ENCODE assay signal across 20 mouse cellular contexts in the genomic region with DNA sequence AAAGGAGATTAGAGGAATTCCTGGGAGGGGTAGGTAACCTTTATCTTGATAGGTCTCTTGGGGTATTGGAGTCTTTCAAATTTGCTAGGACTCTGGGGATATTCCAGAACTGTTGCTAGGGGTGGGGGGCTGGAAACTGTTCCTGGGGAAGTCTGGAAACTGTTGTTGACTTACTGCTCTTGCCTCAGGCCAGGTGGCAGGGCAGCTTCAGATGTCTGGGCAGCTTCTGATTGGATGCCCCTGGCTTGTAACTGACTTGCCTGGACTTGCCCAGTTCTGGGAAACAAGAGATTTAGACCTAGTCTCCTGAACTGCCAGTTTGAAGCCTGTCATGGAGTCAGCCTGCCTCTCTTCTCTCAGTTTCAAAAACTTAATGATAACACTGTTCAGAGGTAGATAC.
DNase-seq lines count a peak whose midpoint lies in the region; ATAC-seq and TF ChIP-seq lines count a peak whose summit lies in the region.
"Had no signal": no experiment of that assay in that cellular context is flagged by ENCODE, and none has a peak within 500 bp of the region (broad histone marks: within the 10 kb centered on the region; RNA-seq: fewer than 3 reads in every experiment).

No protein-coding gene starts in this region.

- H3K9ac ChIP-seq in ES-Bruce4 (ENCODE audit: low read depth, poor library complexity, severe bottlenecking) = no peak overlapping the region
- no peak overlapping the region for H3K9ac ChIP-seq in ES-E14 (ENCODE audit: insufficient read depth, low read depth, low read length, poor library complexity, severe bottlenecking)
- H3K9ac ChIP-seq: embryonic facial prominence, embryonic 12.5 days; forebrain, embryonic 13.5 days; forebrain, embryonic 15.5 days; forebrain, postnatal 0 days had no signal

- H3K9me3 ChIP-seq in ES-Bruce4 (replicated peaks; ENCODE audit: control insufficient read depth, insufficient read depth, low read length, poor library complexity, severe bottlenecking) (no peaks in the 10 kb centered on the region; the same call in 1 of the 2 replicates), ES-E14 (ENCODE audit: control insufficient read depth, insufficient read depth, low read depth, low read length) (no peaks in the 10 kb centered on the region)
- H3K9me3 ChIP-seq in embryonic facial prominence, embryonic 10.5 days = no peaks in the 10 kb centered on the region
- H3K9me3 ChIP-seq: embryonic facial prominence, embryonic 12.5 days; forebrain, embryonic 13.5 days; forebrain, embryonic 15.5 days had no signal

- TF ChIP-seq POLR2A in ES-Bruce4 (IDR thresholded peaks at IDR 0.05; ENCODE audit: insufficient read depth, low read length) = no peak

- peak overlapping the region; percentile 4 for H3K27ac ChIP-seq in ES-Bruce4 (ENCODE audit: insufficient read depth, low read length)
- H3K27ac ChIP-seq in ES-E14 (ENCODE audit: insufficient read depth, low read depth, low read length, poor library complexity, severe bottlenecking) = peak overlapping the region; percentile 56; the same call in 1 of the 2 replicates
- no peak overlapping the region for H3K27ac ChIP-seq in embryonic facial prominence, embryonic 10.5 days (replicated peaks)
- H3K27ac ChIP-seq: embryonic facial prominence, embryonic 12.5 days; forebrain, embryonic 13.5 days; forebrain, embryonic 15.5 days had no signal

- H3K27me3 ChIP-seq in ES-Bruce4 (ENCODE audit: control insufficient read depth, insufficient read depth, low read length, poor library complexity, severe bottlenecking) = no peaks in the 10 kb centered on the region
- H3K27me3 ChIP-seq in embryonic facial prominence, embryonic 10.5 days (replicated peaks; ENCODE audit: low read depth, poor library complexity, severe bottlenecking) = no peaks in the 10 kb centered on the region
- H3K27me3 ChIP-seq: embryonic facial prominence, embryonic 12.5 days; forebrain, embryonic 13.5 days; forebrain, embryonic 15.5 days had no signal

- no peak for TF ChIP-seq CTCF in ES-Bruce4 (IDR thresholded peaks at IDR 0.05; ENCODE audit: low read depth, low read length)

- no peaks in the 10 kb centered on the region for H3K4me1 ChIP-seq in ES-Bruce4 (ENCODE audit: control insufficient read depth, insufficient read depth, low read length)
- H3K4me1 ChIP-seq in ES-E14 (ENCODE audit: control insufficient read depth in 2 of 2, insufficient read depth in 2 of 2, low read length in 2 of 2, poor library complexity in 1 of 2) = no peaks in the 10 kb centered on the region; a peak in 1 of 4 replicates
- H3K4me1 ChIP-seq in embryonic facial prominence, embryonic 10.5 days = no peaks in the 10 kb centered on the region
- H3K4me1 ChIP-seq: embryonic facial prominence, embryonic 12.5 days; forebrain, embryonic 13.5 days; forebrain, embryonic 15.5 days had no signal

- no peak overlapping the region for H3K4me3 ChIP-seq in ES-Bruce4 (ENCODE audit: low read depth, low read length)
- no peak overlapping the region for H3K4me3 ChIP-seq in ES-E14 (ENCODE audit: insufficient read depth in 1 of 2, low read depth in 1 of 2, low read length in 2 of 2, poor library complexity in 1 of 2, severe bottlenecking in 1 of 2)
- no peak overlapping the region for H3K4me3 ChIP-seq in embryonic facial prominence, embryonic 10.5 days
- H3K4me3 ChIP-seq: embryonic facial prominence, embryonic 12.5 days; forebrain, embryonic 13.5 days; forebrain, embryonic 15.5 days had no signal

- ATAC-seq in megakaryocyte-erythroid progenitor cell, adult 5-6 weeks (replicated peaks; ENCODE audit: low FRiP score, low TSS enrichment, poor library complexity, severe bottlenecking) = no peak
- ATAC-seq: activated CD4-positive, CD25-positive, alpha-beta regulatory T cell, adult 4 months; forebrain, embryonic 13.5 days; forebrain, embryonic 15.5 days; forebrain, postnatal 0 days had no signal

- H3K36me3 ChIP-seq in ES-Bruce4 (ENCODE audit: control insufficient read depth, insufficient read depth, low read length, poor library complexity, severe bottlenecking) (no peaks in the 10 kb centered on the region), ES-E14 (ENCODE audit: control insufficient read depth, insufficient read depth, low read length, poor library complexity, severe bottlenecking) (no peaks in the 10 kb centered on the region)
- H3K36me3 ChIP-seq in embryonic facial prominence, embryonic 10.5 days (replicated peaks) = no peaks in the 10 kb centered on the region
- H3K36me3 ChIP-seq: embryonic facial prominence, embryonic 12.5 days; forebrain, embryonic 15.5 days had no signal

- peak; percentile 72 for TF ChIP-seq EP300 in ES-Bruce4 (IDR thresholded peaks at IDR 0.05; ENCODE audit: insufficient read depth, low read depth, low read length)

- DNase-seq in 3T3-L1 (ENCODE audit: low read depth, low spot score) (peak; percentile 4), ES-E14 (ENCODE audit: low read depth, low spot score) (no peak)
- DNase-seq in embryonic facial prominence, embryonic 10.5 days (ENCODE audit: low spot score) = peak; percentile 9
- no peak for DNase-seq in adrenal gland, postnatal 4 days (ENCODE audit: low spot score in 2 of 2)
- DNase-seq in kidney, postnatal 25 days = no peak
- DNase-seq: adrenal gland, postnatal 10 days; adrenal gland, postnatal 25 days; cerebellum, adult 18-20 months; cerebellum, adult 8-10 months; cerebellum, adult 9-11 months; cerebellum, postnatal 14 days; cerebellum, postnatal 36 days; embryo, embryonic 11 days; forebrain, postnatal 0 days had no signal

- in situ Hi-C loops in ES-E14 (cut with MboI; ENCODE audit: low sequenced_read_pairs in 2 of 2, unreplicated experiment in 2 of 2) = no loop called here

TF ChIP-seq in ES-E14, 5 proteins besides CTCF, POLR2A, EP300 and RAD21:
- TF ChIP-seq CHD2 (IDR thresholded peaks at IDR 0.05; ENCODE audit: low read depth, low read length) (no peak), ZC3H11A (IDR thresholded peaks at IDR 0.05; ENCODE audit: borderline replicate concordance, low read depth, low read length) (no peak), ZNF384 (IDR thresholded peaks at IDR 0.05; ENCODE audit: low read depth, low read length) (no peak), MAFK (IDR thresholded peaks at IDR 0.05; ENCODE audit: insufficient read depth, low read depth, low read length) (no peak), HCFC1 (IDR thresholded peaks at IDR 0.05; ENCODE audit: borderline replicate concordance, insufficient read depth, low read length) (no peak)

Comparison
In these comparisons a context has a peak if more than half of its experiments do, and no peak if none do; other contexts are left out.
1. DNase-seq: peak in 3T3-L1 (single experiment) and embryonic facial prominence, embryonic 10.5 days (single experiment); none in ES-E14 (single experiment), adrenal gland, postnatal 4 days (0 of 2) and kidney, postnatal 25 days (0 of 2).